Mouse (Mus musculus) kidney, embryonic 14.5 days (tissue): ENCODE measurements around the gene Cyth4. TPM values are rescaled to one million over a fixed set of nuclear protein-coding genes. Genes with fewer than 3 reads are reported as not detected.

Experiments used
- ATAC-seq: fragments of 200-750 bp; cut with Nextera tagmentation; 2 replicates; pipeline ENCODE4 v1.8.0; 2017; ENCODE audit warnings: moderate number of reproducible peaks, mild to moderate bottlenecking, moderate TSS enrichment, moderate library complexity; ENCODE audit not compliant: low FRiP score, low TSS enrichment
- H3K27ac ChIP-seq: fragments of 300-500 bp; sonication (generic); 2 replicates; pipeline ENCODE4 v1.5.1; 2014; ENCODE audit warnings: low read depth, mild to moderate bottlenecking, low read length, moderate library complexity, mixed read lengths
- H3K27me3 ChIP-seq: fragments of 300-500 bp; sonication (generic); 2 replicates; pipeline ENCODE4 v1.6.1; 2014; ENCODE audit warnings: mild to moderate bottlenecking, low read length; ENCODE audit not compliant: control insufficient read depth, insufficient read depth
- H3K36me3 ChIP-seq: fragments of 300-500 bp; sonication (generic); 2 replicates; pipeline ENCODE4 v1.6.1; 2014; ENCODE audit warnings: low read length, mixed read lengths; ENCODE audit not compliant: control insufficient read depth, insufficient read depth
- H3K4me1 ChIP-seq: fragments of 300-500 bp; sonication (generic); 2 replicates; pipeline ENCODE4 v1.6.1; 2014; ENCODE audit warnings: low read length, mixed read lengths; ENCODE audit not compliant: control insufficient read depth, insufficient read depth
- H3K4me2 ChIP-seq: fragments of 300-500 bp; sonication (generic); replicated peaks from 2 replicates; pipeline ENCODE4 v1.6.1; 2014; ENCODE audit warnings: low read depth, mild to moderate bottlenecking, low read length
- H3K4me3 ChIP-seq: fragments of 300-500 bp; sonication (generic); 2 replicates; pipeline ENCODE4 v1.5.1; 2014; ENCODE audit warnings: mild to moderate bottlenecking, low read length
- H3K9ac ChIP-seq: fragments of 300-500 bp; sonication (generic); 2 replicates; pipeline ENCODE4 v1.6.1; 2014; ENCODE audit warnings: low read depth, mild to moderate bottlenecking, low read length, moderate library complexity
- H3K9me3 ChIP-seq: fragments of 300-500 bp; sonication (generic); 2 replicates; pipeline ENCODE4 v1.6.1; 2016; ENCODE audit warnings: low read length; ENCODE audit not compliant: control insufficient read depth
- WGBS: fragments of 180-500 bp; shearing (Covaris S2); extraction: QIAGEN DNeasy Blood & Tissue Kit; methylation state at CpG from one replicate; pipeline ENCODE4 v1.1.7; 2014; 5-methylcytosine and 5-hydroxymethylcytosine counted together
- polyA plus RNA-seq: library from polyadenylated mRNA; unstranded; fragments of >200 nt; fragmentation: Nextera tagmentation; extraction: Ambion mirVana; gene quantifications from 2 replicates; pipeline ENCODE4 v1.2.1, GENCODE M21; 2014

Cyth4 gene
- polyA plus RNA-seq, 1 experiment from 2014 or later = 2.6 TPM

DNA sequence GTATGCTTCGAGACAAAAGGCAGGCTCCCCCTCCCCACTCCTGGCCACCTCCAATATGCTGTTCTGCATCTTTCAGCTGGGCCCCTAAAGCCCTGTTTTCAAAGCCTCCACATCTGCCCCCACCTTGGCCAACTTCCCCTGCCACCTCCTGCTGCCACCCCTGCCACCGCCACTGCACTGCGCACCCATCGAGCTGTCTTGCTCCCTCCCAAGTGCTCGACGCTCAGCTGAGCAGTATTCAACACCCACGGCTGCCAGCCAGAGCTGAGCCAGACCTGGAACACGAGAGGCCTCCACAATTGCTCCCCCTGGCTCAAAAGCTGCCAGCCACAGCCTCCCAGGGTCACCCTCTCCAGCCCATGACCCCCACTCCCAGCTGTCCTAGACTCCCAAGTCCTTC lies 47.8 kb downstream of the Cyth4 start:
- no peaks in the 10 kb centered on the region for H3K9me3 ChIP-seq
- H3K9ac ChIP-seq = no peak overlapping the region
- H3K27ac ChIP-seq = no peak overlapping the region
- H3K36me3 ChIP-seq = no peaks in the 10 kb centered on the region
- H3K27me3 ChIP-seq = 0 out of 2 replicates have a peak, but pooled peaks cover 2% of the 10 kb centered on the region
- H3K4me3 ChIP-seq = no peak overlapping the region
- 50% methylated on average over 8 of the region's 8 CpGs for WGBS
- ATAC-seq = no peak
- no peak overlapping the region for H3K4me2 ChIP-seq
- H3K4me1 ChIP-seq = no peaks in the 10 kb centered on the region

GRCm38 (mm10) chr15:78647746-78648145 lies 50.9 kb downstream of the Cyth4 start:
- ATAC-seq = no peak
- Histone ChIP-seq H3K27me3 (no peaks in the 10 kb centered on the region), H3K27ac (no peak overlapping the region), H3K4me3 (no peak overlapping the region), H3K9ac (no peak overlapping the region), H3K36me3 (no peaks in the 10 kb centered on the region), H3K9me3 (no peaks in the 10 kb centered on the region), H3K4me2 (no peak overlapping the region), H3K4me1 (no peaks in the 10 kb centered on the region)
- WGBS = 67% methylated on average over 4 of the region's 4 CpGs

GRCm38 (mm10) chr15:78651169-78651568 lies 54.3 kb downstream of the Cyth4 start:
- Histone ChIP-seq H3K36me3 (no peaks in the 10 kb centered on the region), H3K4me3 (no peak overlapping the region), H3K9me3 (no peaks in the 10 kb centered on the region), H3K9ac (no peak overlapping the region), H3K4me2 (no peak overlapping the region), H3K27ac (no peak overlapping the region), H3K27me3 (no peaks in the 10 kb centered on the region), H3K4me1 (no peaks in the 10 kb centered on the region)
- WGBS = 24% methylated on average over 4 of the region's 4 CpGs
- ATAC-seq = no peak

GRCm38 (mm10) chr15:78664268-78664667 lies 67.4 kb downstream of the Cyth4 start:
- no peaks in the 10 kb centered on the region for H3K36me3 ChIP-seq
- WGBS = 64% methylated on average over 5 of the region's 5 CpGs
- no peaks in the 10 kb centered on the region for H3K27me3 ChIP-seq
- no peaks in the 10 kb centered on the region for H3K4me1 ChIP-seq
- ATAC-seq = no peak
- H3K27ac ChIP-seq = no peak overlapping the region
- no peak overlapping the region for H3K4me2 ChIP-seq
- H3K4me3 ChIP-seq = no peak overlapping the region
- H3K9ac ChIP-seq = no peak overlapping the region
- H3K9me3 ChIP-seq = no peaks in the 10 kb centered on the region

GRCm38 (mm10) chr15:78669221-78669871 lies 72.5 kb downstream of the Cyth4 start:
- WGBS = 66% methylated on average over 10 of the region's 10 CpGs
- ATAC-seq = no peak
- no peak overlapping the region for H3K4me2 ChIP-seq
- peaks cover 37% of the 10 kb centered on the region for H3K27me3 ChIP-seq
- H3K4me3 ChIP-seq = no peak overlapping the region
- H3K9ac ChIP-seq = no peak overlapping the region
- no peak overlapping the region for H3K27ac ChIP-seq
- H3K9me3 ChIP-seq = no peaks in the 10 kb centered on the region
- no peaks in the 10 kb centered on the region for H3K36me3 ChIP-seq
- no peaks in the 10 kb centered on the region for H3K4me1 ChIP-seq

GRCm38 (mm10) chr15:78670341-78670740 lies 73.5 kb downstream of the Cyth4 start:
- Histone ChIP-seq H3K9ac (no peak overlapping the region), H3K36me3 (no peaks in the 10 kb centered on the region), H3K4me3 (no peak overlapping the region), H3K27ac (no peak overlapping the region), H3K27me3 (peaks cover 37% of the 10 kb centered on the region), H3K4me1 (no peaks in the 10 kb centered on the region), H3K4me2 (no peak overlapping the region), H3K9me3 (no peaks in the 10 kb centered on the region)
- 38% methylated on average over 5 of the region's 5 CpGs for whole genome bisulfite sequencing
- ATAC-seq = no peak

Other genes with a start within 250 kb of the Cyth4 start
- gene Tex33, start 201.1 kb upstream of the Cyth4 start, polyA plus RNA-seq = not detected in 2 replicates
- gene Tst, start 191.1 kb upstream of the Cyth4 start, polyA plus RNA-seq = 32.4 and 32.8 TPM in 2 replicates
- 4.3 and 5.3 TPM in 2 replicates for gene Mpst, start 190.6 kb upstream of the Cyth4 start, polyA plus RNA-seq
- gene Kctd17, start 168.5 kb upstream of the Cyth4 start, polyA plus RNA-seq = 36.3 and 48.8 TPM in 2 replicates
- gene Tmprss6, start 128.4 kb upstream of the Cyth4 start, polyA plus RNA-seq = 0.34 and 0.49 TPM in 2 replicates
- 0.07 and 0.60 TPM in 2 replicates for gene Il2rb, start 101.8 kb upstream of the Cyth4 start, polyA plus RNA-seq
- 26.0 and 31.9 TPM in 2 replicates for gene C1qtnf6, start 65.6 kb upstream of the Cyth4 start, polyA plus RNA-seq
- gene Sstr3, start 52.4 kb upstream of the Cyth4 start, polyA plus RNA-seq = 0.21 and 0.23 TPM in 2 replicates
- 6.1 and 7.6 TPM in 2 replicates for gene Rac2, start 24.3 kb upstream of the Cyth4 start, polyA plus RNA-seq
- gene Elfn2, start 121.7 kb downstream of the Cyth4 start, polyA plus RNA-seq = 0.03 TPM in 2 replicates
- gene Mfng, start 176.4 kb downstream of the Cyth4 start, polyA plus RNA-seq = 12.4 and 15.4 TPM in 2 replicates
- gene Card10, start 206.0 kb downstream of the Cyth4 start, polyA plus RNA-seq = 6.1 and 10.2 TPM in 2 replicates
- 28.4 and 37.9 TPM in 2 replicates for gene Cdc42ep1, start 245.6 kb downstream of the Cyth4 start, polyA plus RNA-seq